Mouse (Mus musculus) spleen, postnatal 36 days (tissue): Measurements from ENCODE around the gene Rgl1.
A peak's percentile ranks its signal among the peaks of the same experiment; 100 is the strongest.
"Not testable (repeated sequence)": the region's sequence is repeated elsewhere in the genome, so short reads cannot be mapped to it uniquely, and the experiment has no call there.

Experiments used
- DNase-seq, 2 experiments: peaks; one replicate each; pipeline ENCODE4 v3.0.0; 2022; ENCODE audit warnings: low spot score in 2 of 2, mixed read lengths in 1 of 2

Gene Rgl1

DNA sequence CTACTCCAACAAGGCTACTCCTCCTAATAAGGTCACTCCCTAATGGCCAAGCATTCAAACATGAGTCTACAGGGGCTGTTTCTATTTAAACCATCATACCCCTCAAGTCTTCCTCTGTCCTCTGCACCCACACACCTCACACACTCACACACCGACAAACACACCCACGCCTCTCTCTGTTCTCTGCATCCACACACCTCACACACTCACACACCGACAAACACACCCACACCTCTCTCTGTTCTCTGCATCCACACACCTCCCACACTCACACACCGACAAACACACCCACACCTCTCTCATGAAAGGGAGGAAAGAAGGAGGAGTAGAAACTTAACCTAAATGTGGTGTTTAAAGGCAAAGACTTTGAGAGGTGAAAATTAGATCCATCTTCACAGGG is 106.2 kb downstream of the Rgl1 start:
- no peak for DNase-seq

- DNase-seq: no peak
Measured at GRCm38 (mm10) chr1:152656601-152657000, 109.5 kb downstream of the Rgl1 start.

- DNase-seq: no peak
Measured at GRCm38 (mm10) chr1:152654851-152655250, 111.3 kb downstream of the Rgl1 start.

DNA sequence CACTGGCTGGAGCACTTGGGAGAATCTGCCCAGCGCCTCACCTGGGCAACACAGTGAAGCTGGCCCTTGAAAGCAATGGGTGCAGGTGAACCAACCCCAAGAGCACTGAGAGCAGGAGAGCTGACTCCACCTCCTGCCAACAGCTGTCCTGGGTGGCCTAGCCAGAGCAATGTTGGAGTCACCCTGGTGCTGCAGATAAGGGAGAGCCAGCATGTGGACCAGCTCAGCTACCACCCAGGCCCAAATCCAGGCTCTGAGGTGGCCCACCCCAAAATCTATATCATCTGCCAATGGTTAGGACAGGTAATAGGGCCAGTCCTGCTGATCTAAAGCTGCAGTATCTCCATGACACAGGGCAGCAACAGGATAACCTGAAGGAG is 114.7 kb downstream of the Rgl1 start:
- no peak for DNase-seq

DNA sequence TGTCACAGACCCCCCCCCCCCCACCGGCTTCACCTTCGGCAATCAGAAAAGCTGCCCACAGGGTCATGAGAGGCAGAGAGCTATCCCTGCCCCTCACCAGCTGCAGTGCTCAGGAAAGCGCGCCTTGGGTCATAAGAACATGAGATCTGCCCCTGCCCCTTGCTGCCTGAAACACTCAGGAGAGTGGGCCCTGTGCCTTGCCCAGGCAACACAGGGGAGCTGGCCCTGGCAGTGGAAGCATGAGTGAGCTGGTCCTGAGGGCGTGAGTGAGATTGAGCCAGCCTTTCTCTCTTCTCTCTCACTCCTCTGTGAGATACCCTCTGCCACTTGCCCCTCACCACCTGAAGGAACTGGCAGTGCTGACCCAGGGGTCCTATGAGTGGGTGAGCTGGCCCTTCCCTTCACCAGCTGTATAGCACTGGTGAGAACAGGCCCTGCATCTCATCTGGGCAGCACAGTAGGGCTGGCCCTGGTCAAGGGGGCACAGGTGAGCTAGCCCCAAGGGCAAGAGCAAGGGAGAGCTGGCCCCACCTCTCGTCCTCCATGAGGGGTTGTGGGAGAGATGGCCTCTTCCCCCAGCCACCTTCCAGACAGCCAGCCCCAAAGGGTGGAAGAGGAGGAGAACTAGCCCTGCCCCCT is 115.2 kb downstream of the Rgl1 start:
- no peak for DNase-seq

- DNase-seq: no peak
Measured at GRCm38 (mm10) chr1:152648052-152648451, 118.1 kb downstream of the Rgl1 start.

DNA sequence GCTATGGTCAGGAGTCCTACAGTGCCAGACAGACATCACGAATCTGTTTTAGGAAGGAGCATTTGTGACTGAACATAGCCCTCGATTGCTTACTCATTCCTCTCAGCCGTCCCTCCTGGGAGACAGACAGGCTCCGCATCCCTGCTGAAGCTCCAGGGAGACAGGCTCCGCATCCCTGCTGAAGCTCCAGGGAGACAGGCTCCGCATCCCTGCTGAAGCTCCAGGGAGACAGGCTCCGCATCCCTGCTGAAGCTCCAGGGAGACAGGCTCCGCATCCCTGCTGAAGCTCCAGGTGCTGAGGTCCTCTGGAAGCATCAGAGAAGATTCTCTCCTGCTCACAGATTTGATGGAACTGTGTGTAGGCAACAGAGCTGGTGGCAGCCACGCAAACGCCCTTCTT is 123.9 kb downstream of the Rgl1 start:
- DNase-seq: not testable (repeated sequence)

DNA sequence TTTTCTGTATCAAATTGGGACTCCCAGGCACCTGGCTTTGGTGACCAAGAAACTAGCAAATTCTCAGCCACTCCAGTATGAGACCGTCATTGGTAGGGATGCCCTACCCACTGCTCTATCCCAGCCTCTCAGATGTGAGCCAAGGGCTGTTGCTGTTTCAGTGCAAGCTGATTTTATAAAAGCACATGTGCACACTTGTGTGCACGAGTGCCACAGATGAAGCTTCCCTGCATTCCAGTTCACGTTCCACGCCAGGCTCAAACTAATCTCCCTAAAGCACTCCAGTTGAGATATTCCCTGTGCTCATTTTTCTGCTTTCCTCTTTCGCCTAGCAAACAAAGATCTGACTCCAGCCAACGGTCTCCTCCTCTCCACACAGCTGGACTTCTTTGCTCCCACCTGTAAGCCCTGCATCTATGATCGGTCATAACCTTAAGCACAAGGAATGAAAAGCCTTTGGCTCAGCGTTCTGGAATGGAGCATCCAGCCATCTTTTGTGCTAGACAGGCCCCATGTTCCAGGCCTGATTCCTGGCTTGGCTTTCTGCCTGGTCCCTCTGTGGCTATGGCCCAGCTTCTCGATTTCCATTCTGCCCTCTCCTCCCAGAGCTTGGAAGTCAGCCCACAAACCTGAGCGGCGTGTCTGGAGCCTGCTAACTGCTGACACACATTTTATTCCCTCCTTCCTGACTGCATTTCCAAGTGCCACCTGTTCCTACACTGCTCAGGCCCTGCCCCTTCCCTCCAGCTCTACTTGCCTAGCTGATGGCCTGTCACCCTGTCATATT is 125.8 kb downstream of the Rgl1 start:
- no peak for DNase-seq

DNA sequence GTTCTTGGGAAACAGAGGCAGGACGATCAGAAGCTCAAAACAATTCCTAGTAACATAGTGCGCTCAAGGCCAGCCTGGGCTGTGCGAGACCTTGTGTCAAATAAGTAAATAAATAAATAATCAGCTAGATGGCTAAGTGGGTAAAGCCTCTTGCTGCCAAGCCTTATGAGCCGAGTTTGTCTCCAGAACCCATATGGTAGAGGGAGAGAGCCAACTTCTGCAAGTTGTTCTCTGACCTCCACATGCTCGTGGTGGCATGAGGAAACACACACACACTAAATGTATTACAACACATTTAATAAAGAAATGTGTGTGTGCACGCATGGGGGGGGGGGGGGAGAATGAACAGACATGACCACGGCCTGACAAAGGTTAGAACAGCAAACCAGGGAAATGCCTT is 126.8 kb downstream of the Rgl1 start:
- DNase-seq: no peak

- DNase-seq: no peak
Measured at GRCm38 (mm10) chr1:152634638-152635037, 131.5 kb downstream of the Rgl1 start.

DNA sequence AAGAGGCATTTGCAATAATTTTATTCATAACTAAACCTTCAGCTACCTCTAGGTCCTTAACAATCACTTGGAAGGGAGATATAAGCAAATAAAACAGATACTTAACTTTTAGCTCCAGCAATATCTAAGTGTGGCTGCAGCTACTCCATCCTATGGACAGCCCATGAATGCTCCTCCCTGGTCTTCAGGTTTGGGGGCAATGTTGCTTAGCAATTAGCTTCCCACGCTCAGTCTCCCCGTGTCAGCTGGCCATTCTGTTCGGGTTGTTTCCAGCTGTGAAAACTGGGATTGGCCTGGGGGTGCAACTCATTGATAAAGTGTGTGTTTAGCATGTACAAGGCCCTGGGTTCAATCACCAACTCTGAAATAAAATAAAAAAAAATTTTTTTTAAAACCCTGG is 136.4 kb downstream of the Rgl1 start:
- no peak for DNase-seq

- DNase-seq: no peak
Measured at GRCm38 (mm10) chr1:152625651-152626050, 140.5 kb downstream of the Rgl1 start.

- DNase-seq: peak; percentile 63 to 69
Measured at GRCm38 (mm10) chr1:152624644-152625454, 141.3 kb downstream of the Rgl1 start.

DNA sequence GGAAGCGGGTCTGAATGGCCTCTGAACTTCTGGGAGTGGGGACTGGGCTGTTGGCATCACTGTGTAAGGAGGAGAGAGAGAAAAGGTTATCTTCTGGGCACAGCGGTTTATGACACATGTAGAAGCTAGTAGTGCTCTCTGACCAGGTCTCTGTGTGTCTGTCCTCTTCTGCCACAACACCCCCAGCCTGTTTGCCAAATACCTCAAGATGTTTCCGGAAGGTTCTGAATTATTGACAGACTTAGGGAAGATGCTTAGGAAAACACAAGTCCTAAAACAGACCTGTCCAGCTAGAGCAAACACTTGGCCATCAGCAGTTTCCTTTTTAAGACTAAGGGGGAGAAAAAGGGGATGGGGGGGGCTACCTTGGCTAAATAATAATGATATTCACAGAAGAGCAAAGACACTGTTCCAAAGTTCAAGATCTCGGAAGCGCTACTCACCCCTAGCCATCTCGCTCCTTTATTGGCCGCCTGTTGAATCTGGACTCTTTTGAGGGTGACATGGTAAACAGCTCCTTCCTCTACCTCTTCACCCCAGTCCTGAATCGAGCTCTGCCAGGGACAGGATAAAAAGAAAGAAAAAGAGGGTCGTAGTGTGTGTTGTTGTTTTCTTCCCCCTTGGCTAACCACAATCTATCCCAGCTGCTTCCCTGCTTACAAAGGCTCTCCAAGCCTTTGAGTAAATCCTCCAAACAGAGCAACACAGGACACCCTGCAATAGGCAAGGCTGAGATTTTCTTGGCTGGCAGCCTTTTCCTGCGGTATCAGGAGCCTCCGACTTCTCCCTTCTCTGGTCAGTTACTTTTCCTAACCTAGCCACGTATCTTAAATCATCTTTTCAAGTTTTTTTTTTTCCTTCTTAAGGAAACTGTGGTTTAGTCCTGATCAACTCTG is 142.5 kb downstream of the Rgl1 start:
- DNase-seq: no peak

DNA sequence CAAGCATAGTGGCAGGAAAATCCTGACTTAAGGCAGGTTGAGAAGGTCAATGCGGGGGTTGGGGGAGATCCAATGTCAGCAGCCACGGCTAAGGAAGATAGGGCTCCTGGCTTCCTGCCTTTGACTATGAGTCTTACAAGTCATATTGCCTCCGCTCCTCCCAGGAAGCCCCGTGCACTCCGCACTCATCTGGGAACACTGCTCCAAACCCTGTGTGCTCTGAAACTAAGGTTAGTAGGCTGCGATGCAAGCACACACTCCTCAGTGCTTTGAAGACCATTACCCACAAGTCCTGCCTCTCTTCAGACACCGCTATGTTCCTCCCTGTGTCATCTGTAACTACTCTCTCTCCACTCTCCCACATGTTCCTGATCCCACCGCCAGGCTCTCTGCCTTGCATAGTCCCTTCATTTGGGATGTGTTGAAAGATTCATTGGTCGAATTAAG is 143.4 kb downstream of the Rgl1 start:
- DNase-seq: no peak

DNA sequence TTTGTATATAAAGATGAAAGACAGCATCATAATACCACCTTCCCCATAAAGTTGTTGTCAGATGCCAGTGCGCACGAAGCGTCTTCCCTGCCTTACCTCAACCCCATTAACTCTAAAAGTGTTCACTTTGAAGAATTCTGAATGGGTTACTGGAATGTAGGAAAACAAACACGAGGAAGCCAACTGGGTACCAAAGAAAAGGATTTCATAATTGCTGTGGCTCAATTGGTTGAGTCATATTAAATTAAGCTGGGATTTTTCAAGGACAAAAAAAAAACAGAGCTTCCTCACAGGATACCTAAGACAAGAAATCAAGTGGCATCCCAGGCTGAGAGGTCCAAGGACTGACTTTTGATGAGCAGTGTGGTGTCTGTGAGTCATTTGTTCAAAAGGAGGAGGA is 144.5 kb downstream of the Rgl1 start:
- no peak for DNase-seq

DNA sequence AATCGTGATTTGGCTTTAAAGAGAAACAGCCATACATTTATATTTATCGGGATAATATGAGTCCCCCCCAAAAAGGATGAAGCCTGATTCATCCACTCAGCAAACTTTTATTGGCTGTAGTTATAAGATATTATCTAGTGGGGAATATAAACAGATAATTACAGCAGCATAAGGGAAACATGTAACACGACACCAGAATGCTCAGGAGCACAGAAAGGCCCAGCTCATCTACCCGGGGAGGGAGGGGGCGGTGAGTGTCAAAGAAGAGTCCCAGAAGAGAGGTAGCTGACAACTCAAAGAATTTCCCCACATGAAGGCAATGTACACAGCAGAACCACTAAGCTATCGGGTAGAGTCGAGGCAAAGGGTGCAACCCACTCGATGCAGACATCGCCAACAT is 146.8 kb downstream of the Rgl1 start:
- no peak for DNase-seq

GRCm38 (mm10) chr1:152618896-152619295 is 147.3 kb downstream of the Rgl1 start:
- DNase-seq: no peak

DNA sequence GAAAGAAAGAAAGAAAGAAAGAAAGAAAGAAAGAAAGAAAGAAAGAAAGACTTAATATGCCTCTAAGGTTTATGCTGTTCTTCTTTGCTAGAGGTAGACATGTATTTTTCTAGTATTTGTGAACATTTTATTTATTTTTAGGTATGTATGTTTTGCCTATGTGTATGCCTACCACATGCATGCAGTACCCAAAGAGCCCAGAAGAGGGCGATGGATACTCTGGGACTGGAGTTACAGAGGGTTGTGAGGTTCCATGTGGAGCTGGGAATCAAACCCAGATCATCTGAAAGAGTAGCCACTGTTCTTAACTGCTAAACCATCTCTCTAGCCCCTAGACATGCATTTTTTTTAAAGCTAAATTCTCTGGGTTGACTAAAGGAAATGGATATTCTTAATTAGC is 147.8 kb downstream of the Rgl1 start:
- DNase-seq: no peak

GRCm38 (mm10) chr1:152617745-152618342 is 148.3 kb downstream of the Rgl1 start:
- DNase-seq: no peak

- no peak for DNase-seq
Measured at GRCm38 (mm10) chr1:152616777-152617057, 149.4 kb downstream of the Rgl1 start.
